Mouse (Mus musculus): ENCODE data around the gene Nps.

Gene Nps

GRCm38 (mm10) chr7:135258053-135258753 is at the start of gene Nps:
Gene Nps, plus strand, starts transcription at chr7:135258703.
- peak; percentile 70 for DNase-seq (ENCODE audit: low read depth, low spot score)

- no peak for DNase-seq (ENCODE audit: low read depth, low spot score)
Observed at GRCm38 (mm10) chr7:135208947-135209567, 49.4 kb upstream of the Nps start.

- peak; percentile 72 for DNase-seq (ENCODE audit: low read depth, low spot score)
Observed at GRCm38 (mm10) chr7:135210296-135210695, 48.2 kb upstream of the Nps start.

DNA sequence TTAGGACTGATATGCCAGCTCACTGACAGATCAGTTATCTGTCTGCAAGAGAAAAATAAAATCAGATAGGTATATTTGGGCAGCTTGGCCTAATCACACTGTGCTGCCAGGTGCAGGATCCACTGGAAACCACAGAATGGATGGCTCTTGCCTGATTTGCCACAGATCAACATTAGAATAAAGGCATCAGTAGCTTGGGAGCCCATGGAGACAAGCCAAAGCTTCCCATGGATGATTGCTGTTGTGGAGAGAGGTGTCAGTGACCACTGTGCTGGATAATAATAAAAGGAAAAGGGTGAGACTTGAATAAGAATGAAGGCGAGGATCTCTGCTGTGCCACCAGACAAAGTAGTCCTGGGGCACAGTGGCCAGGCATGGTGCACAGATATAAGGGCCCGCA is 47.7 kb upstream of the Nps start:
- no peak for DNase-seq (ENCODE audit: low read depth, low spot score)

DNA sequence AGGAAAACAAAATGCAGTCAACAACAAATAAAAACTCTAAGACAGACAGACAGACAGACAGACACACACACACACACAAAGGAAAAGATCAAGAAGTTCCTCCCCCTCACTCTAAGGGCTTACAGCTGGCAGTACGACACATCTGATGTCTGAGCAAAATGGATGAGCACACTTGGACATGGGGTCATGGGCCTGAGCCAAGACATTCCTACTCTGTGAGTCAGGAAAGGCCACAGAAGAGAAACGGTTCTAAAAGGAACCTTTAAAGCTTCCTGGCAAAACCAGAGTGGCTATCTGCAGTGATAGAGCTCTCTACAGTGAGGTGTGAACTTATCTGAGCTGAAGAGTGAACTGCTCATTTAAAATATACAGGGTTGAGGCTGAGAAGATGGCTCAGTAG is 46.0 kb upstream of the Nps start:
- peak; percentile 97 for DNase-seq (ENCODE audit: low read depth, low spot score)

GRCm38 (mm10) chr7:135221475-135221874 is 37.0 kb upstream of the Nps start:
- no peak for DNase-seq (ENCODE audit: low read depth, low spot score)

GRCm38 (mm10) chr7:135226021-135226420 is 32.5 kb upstream of the Nps start:
- no peak for DNase-seq (ENCODE audit: low read depth, low spot score)

DNA sequence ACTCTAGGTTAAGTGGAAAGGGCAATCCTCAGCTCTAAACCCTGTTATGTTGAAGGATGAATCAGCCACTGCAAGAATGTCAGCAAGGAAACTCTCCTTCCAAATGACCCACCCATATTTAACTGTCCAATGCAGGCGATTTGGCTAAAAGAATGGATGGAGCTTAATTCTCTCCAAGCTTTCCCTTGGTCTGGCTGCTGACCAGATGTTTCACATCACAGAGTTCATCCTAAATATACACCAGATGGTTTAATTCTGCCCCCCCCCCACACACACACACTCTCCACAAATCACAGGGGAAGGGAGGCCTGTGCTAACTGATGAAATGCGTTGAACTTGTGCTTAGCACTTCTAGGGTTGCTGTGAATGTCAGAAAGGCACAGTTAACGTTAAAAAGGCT is 21.4 kb upstream of the Nps start:
- peak; percentile 86 for DNase-seq (ENCODE audit: low read depth, low spot score)

DNA sequence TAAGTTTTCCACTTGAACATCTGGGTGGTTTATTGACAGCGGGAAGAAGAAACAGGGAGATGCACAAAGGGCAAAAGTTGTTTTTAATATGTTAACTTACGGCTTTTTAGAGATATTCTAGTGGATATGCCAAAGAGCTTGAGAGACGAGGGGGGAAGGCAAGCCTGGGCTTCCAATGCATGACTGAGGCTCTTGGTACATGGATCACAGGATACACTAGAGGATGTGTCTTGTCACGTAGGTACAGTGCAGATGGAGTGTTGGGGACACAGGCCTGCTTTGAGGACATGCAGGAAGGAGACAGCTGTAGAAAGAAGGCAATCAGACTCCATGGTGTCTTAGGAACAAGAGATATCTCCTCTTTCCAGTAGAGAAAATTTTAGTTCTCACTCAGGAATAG is 19.1 kb upstream of the Nps start:
- no peak for DNase-seq (ENCODE audit: low read depth, low spot score)

GRCm38 (mm10) chr7:135240006-135240405 is 18.5 kb upstream of the Nps start:
- DNase-seq (ENCODE audit: low read depth, low spot score), result no peak

- no peak for DNase-seq (ENCODE audit: low read depth, low spot score)
Observed at GRCm38 (mm10) chr7:135240636-135241035, 17.9 kb upstream of the Nps start.

GRCm38 (mm10) chr7:135244171-135244880 is 14.2 kb upstream of the Nps start:
- DNase-seq (ENCODE audit: low read depth, low spot score), result no peak

DNA sequence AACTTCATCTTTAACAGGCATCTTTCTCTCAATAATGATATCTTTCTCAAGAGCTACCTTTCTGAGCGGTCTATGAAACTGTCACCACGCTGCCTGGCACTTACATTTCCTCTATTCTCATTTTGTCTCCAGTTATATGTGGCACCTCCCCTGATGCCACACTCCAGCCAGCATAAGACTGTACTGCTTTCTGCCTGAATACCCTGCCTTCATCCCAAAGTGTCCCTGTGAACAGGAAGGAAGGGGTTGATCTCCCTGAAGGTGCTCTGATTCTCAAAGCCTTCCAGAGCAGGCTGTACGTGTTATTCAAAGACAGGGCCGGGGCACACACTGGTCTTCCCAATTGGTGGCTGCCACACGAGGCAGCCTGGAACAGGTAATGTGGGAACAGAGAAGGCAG is 12.1 kb upstream of the Nps start:
- no peak for DNase-seq (ENCODE audit: low read depth, low spot score)

- no peak for DNase-seq (ENCODE audit: low read depth, low spot score)
Observed at GRCm38 (mm10) chr7:135253249-135253648, 5.3 kb upstream of the Nps start.

DNA sequence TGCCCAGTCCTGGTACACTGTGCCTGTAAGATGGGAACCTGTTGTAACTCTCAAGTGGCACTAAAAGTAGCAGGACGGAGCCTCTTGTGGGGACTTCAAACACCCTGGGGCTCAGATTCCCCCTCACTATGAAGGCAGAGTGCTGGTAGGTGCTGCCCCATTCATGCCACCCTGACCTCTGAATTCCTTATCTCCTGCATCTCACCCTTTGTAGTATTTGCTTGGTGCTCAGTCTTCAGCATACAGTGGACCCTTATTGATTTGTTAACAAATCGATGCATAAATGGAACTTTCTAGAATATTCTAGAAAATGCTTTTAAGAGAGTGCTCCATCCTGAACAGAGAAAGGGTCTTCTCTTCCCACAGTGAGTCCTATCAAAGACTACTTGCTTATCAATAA is 4.1 kb upstream of the Nps start:
- no peak for DNase-seq (ENCODE audit: low read depth, low spot score)

- DNase-seq (ENCODE audit: low read depth, low spot score), result no peak
Observed at GRCm38 (mm10) chr7:135271011-135271410, 12.5 kb downstream of the Nps start.

DNA sequence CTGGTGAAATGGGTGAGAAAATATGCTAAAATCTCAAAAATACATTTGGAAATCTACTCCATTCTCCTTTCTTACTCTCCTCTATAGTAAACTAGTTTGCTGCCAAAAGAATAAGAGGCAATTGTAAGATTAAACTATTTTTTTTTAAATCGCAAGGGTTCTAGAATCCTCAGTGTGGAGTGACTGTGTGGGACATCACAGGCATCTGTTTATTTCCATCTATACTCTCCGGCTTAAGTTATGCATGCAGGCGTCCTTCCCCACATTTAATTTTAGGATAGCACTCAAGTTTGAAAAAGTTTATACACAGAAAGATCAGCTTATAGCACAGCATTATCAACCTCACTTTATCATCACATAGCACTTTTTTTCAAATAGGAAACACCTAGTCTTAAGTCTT is 24.7 kb downstream of the Nps start:
- DNase-seq (ENCODE audit: low read depth, low spot score), result no peak

DNA sequence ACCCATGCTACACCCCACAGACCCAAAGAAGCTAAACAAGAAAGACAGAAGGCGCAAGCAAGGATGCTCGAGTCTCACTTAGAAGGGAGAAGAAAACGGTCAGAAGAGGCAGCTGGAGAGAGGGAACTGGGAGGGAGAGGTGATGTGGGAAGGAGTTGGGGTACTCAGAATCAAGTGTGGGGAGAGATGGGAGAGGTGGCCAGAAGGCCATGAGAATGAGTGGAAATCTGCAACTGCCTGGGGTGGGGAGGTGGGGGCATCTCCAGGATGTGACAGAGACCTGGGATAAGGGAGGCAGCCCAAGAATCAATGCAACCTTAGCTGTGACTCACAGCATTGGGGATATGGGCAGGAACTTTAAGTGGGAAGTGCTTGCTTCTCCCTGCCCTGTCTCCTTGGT is 31.5 kb downstream of the Nps start:
- no peak for DNase-seq (ENCODE audit: low read depth, low spot score)

DNA sequence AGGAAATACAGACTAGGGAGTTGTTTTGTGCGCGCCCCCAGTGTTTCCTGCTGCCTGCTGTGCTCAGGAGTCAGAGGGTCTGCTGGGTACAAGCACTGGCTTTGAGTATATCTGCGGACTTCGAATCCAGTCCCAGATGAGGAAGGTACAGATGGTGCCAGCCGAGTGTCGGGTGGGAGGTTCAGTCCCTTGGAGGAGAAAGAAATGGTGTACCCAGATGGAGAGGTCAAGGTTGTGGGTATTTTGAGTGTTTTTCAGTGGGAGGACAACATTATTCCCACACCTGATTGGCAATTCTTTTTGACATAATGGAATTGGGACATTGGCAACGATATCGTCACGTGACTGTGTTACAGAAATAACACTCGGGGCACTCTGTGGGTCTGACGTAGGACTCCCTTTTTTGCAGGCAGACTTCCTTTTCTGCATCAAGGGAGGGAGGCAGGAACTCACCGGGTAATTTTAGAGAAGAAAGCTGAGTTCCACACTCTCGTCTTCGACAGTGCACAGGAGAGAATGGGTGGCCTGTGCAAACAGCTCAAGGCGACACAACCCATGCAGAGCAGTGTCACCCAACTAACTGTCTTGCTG is 33.2 kb downstream of the Nps start:
- no peak for DNase-seq (ENCODE audit: low read depth, low spot score)

GRCm38 (mm10) chr7:135294498-135294897 is 36.0 kb downstream of the Nps start:
- DNase-seq (ENCODE audit: low read depth, low spot score), result no peak

DNA sequence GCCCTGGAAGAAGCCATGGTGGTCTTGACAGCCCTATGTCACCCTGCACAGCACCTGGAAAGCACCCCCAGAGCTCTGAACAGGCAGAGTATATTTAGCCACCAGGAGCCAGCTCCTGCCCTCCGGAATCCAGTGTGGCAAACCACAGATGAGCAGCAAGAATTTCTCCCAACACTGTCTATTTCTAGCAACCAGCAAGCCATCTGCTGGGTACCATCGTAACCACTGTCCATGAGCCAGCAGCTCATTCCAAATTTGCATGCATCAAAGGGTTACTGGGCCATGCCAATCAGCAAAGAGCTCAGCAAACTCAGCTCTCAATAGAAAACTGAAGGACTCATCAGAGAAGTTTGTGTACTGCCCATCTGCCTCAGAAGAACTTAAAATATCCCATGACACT is 46.0 kb downstream of the Nps start:
- DNase-seq (ENCODE audit: low read depth, low spot score), result no peak
